Mouse (Mus musculus) heart, embryonic 15.5 days (tissue): ENCODE results near the gene Erich6. TPM values are rescaled to one million over a fixed set of nuclear protein-coding genes. Genes with fewer than 3 reads are reported as not detected.
A peak's percentile ranks its signal among the peaks of the same experiment; 100 is the strongest.

ENCODE experiments used
- ATAC-seq: fragments of 200-750 bp; cut with Nextera tagmentation; replicated peaks from 2 replicates; pipeline ENCODE4 v1.8.0; 2017; ENCODE audit warnings: low read depth, moderate TSS enrichment; ENCODE audit not compliant: insufficient number of reproducible peaks, insufficient read depth, low FRiP score
- H3K27ac ChIP-seq: fragments of 300-500 bp; sonication (generic); 2 replicates; pipeline ENCODE4 v1.5.1; 2015; ENCODE audit warnings: mild to moderate bottlenecking, inconsistent platforms
- H3K27me3 ChIP-seq: fragments of 300-500 bp; sonication (generic); 2 replicates; pipeline ENCODE4 v1.6.1; 2015; ENCODE audit warnings: inconsistent platforms
- H3K36me3 ChIP-seq: fragments of 300-500 bp; sonication (generic); 2 replicates; pipeline ENCODE4 v1.6.1; 2015; ENCODE audit warnings: mild to moderate bottlenecking, inconsistent platforms
- H3K4me1 ChIP-seq: fragments of 300-500 bp; sonication (generic); replicated peaks from 2 replicates; pipeline ENCODE4 v1.6.1; 2015; ENCODE audit warnings: inconsistent platforms
- H3K4me2 ChIP-seq: fragments of 300-500 bp; sonication (generic); 2 replicates; pipeline ENCODE4 v1.6.1; 2015; ENCODE audit warnings: inconsistent platforms, mild to moderate bottlenecking, moderate library complexity
- H3K4me3 ChIP-seq: fragments of 300-500 bp; sonication (generic); 2 replicates; pipeline ENCODE4 v1.5.1; 2015; ENCODE audit warnings: mild to moderate bottlenecking, inconsistent platforms
- H3K9ac ChIP-seq: fragments of 300-500 bp; sonication (generic); 2 replicates; pipeline ENCODE4 v1.6.1; 2015; ENCODE audit warnings: mild to moderate bottlenecking, inconsistent platforms
- H3K9me3 ChIP-seq: fragments of 300-500 bp; sonication (generic); replicated peaks from 2 replicates; pipeline ENCODE4 v1.6.1; 2016; ENCODE audit warnings: inconsistent platforms
- WGBS: fragments of 180-500 bp; shearing (Covaris S2); methylation state at CpG from one replicate; pipeline ENCODE4 v1.1.7; 2015; ENCODE audit warnings: mixed read lengths; 5-methylcytosine and 5-hydroxymethylcytosine counted together
- polyA plus RNA-seq: library from polyadenylated mRNA; unstranded; fragments of >200 nt; fragmentation: Nextera tagmentation; extraction: Ambion mirVana; gene quantifications from 2 replicates; pipeline ENCODE4 v1.2.1, GENCODE M21; 2015

The Erich6 gene
- polyA plus RNA-seq, 1 experiment from 2014 or later, result 0.08 TPM

DNA sequence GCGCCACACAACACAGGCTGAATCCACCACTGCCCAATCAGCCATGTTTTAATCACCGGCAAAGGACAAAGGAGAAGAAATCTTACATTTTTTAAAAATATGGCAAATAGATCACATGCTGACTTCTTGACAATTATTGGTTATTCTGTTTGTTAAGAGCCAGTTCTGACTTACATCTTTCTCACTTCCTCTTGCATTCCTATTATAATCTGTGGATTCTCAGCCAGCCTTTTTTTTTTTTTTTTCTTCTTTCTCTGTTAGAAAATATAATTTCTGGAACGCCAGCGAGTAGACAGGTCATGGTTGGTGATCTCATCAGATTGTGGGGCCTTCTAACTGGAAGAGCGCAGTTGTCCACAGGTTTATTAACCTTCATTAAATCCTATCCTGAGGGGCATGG lies 36.3 kb upstream of the Erich6 start:
- H3K36me3 ChIP-seq, result peaks cover 15% of the 10 kb centered on the region; the same call in 1 of the 2 replicates
- ATAC-seq, result no peak
- WGBS, result 90% methylated on average over 5 of the region's 5 CpGs
- H3K9me3 ChIP-seq, result no peaks in the 10 kb centered on the region
- H3K27ac ChIP-seq, result no peak overlapping the region
- no peak overlapping the region for H3K9ac ChIP-seq
- peaks cover 4% of the 10 kb centered on the region; the same call in 1 of the 2 replicates for H3K4me1 ChIP-seq
- no peaks in the 10 kb centered on the region for H3K27me3 ChIP-seq
- no peak overlapping the region for H3K4me2 ChIP-seq
- H3K4me3 ChIP-seq, result no peak overlapping the region

DNA sequence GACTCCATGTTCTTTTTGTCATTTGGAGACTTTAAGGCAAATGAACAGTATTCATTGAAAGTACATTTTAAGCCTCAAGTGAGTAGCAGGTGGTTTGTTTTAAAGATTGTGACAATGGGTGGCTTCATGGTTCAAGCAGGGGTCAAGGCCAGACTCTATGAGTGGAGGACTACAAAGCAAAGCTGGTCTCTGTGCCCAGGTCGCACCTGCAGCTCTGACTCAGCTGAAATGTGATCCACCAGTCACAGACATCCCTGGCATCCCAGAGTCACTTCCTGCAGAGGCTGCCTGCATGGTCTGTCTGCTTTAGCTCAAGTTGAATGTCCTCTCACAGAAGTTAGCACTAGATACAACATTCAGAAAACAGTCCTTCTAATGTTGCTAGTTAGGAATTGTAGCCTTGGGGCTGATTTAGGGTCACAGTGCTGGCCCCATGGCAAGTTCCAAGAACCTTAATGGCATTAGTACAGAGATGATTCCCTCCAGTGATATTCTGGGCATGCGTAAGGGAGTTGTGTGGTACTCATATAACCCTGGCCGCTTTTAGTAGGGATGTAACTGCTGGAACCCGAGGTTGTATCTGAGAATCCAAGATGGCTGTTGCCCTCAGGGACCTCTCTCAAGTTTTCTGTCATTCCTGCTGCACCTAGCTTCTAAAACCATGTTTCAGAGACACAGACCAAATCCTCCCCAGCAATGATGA lies 35.6 kb upstream of the Erich6 start:
- no peak overlapping the region for H3K4me2 ChIP-seq
- H3K27me3 ChIP-seq, result no peaks in the 10 kb centered on the region
- no peak overlapping the region for H3K27ac ChIP-seq
- H3K4me1 ChIP-seq, result peaks cover 2% of the 10 kb centered on the region; the same call in 1 of the 2 replicates
- no peak overlapping the region for H3K4me3 ChIP-seq
- 51% methylated on average over 4 of the region's 4 CpGs for WGBS
- no peaks in the 10 kb centered on the region for H3K9me3 ChIP-seq
- ATAC-seq, result no peak
- peaks cover 15% of the 10 kb centered on the region; the same call in 1 of the 2 replicates for H3K36me3 ChIP-seq
- H3K9ac ChIP-seq, result no peak overlapping the region

DNA sequence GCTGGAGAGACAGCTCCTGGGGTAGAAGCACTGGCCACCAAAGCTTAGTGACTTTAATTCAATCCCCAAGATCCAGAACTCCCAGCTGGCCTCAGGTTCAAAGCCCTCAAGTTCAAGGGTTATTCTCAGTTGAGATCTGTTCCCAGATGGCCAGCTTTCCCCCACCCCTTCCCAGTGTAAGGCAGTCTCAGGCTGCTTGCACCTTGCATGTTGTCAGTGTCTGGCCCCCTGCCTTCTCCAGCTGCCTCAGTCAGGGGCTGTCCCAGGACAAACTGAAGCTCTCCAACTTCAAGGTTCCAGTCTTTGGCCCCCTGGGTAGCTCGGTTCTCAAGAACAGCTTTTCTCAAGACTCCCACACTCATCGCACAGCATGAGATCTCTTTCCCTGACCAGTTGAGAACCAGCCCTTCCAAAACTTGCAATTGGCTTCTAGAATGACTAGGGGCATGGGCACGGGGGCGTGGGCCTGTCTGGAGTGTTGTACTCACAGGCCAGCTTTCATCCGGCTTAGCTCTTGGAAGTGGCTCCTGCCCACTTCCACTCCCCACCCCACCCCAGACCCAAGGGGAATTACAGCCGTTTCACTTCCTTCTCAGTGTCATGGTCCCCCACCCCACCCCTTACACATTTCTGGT lies 34.7 kb upstream of the Erich6 start:
- no peak overlapping the region for H3K4me2 ChIP-seq
- no peaks in the 10 kb centered on the region for H3K27me3 ChIP-seq
- no peak overlapping the region for H3K27ac ChIP-seq
- no peak overlapping the region for H3K4me3 ChIP-seq
- H3K9ac ChIP-seq, result no peak overlapping the region
- H3K9me3 ChIP-seq, result no peaks in the 10 kb centered on the region
- H3K36me3 ChIP-seq, result peaks cover 15% of the 10 kb centered on the region; the same call in 1 of the 2 replicates
- no peak for ATAC-seq
- WGBS, result 53% methylated on average over 6 of the region's 6 CpGs
- no peaks in the 10 kb centered on the region for H3K4me1 ChIP-seq

DNA sequence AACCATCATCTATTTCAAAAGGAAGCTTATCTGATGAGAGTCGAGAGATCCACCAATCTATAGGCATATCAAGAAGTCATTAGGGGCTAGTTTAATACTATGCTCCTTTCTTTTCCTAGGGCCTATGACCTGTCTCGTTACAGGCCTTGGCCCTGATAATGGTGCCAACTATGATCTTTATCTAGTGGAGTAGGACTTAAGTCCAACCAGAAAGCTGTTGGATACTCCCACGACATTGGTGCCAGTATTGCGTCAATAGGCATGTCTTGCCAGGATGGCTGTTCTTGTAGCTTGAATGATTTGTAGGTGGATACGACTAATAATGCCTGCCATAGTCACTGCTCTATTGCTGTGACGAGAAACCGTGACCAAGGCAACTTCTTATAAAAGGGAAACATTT lies 27.0 kb upstream of the Erich6 start:
- WGBS, result 88% methylated on average over 7 of the region's 7 CpGs

DNA sequence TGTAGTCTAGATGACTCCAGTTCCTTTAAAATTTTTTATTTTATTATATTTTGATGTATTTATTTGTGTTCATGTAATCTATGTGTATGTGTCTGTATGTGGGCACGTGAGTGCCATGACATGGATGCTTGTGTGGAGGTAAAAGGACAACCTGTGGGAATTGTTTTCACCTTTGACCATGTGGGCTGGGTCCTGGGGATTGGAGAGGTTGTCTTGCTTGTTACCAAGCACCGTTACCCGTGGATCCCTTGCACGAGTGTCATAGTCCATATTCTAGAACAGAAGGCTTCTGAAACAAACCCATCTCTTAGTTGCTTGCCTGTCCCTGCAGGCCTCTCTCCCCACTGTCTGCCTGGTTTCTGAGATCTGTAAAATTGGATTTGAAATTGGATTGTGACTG lies 23.6 kb upstream of the Erich6 start:
- Histone ChIP-seq H3K9me3 (no peaks in the 10 kb centered on the region), H3K4me3 (no peak overlapping the region), H3K36me3 (no peaks in the 10 kb centered on the region), H3K4me1 (no peaks in the 10 kb centered on the region), H3K4me2 (no peak overlapping the region), H3K27ac (no peak overlapping the region), H3K27me3 (no peaks in the 10 kb centered on the region), H3K9ac (no peak overlapping the region)
- no peak for ATAC-seq
- 91% methylated on average over 4 of the region's 4 CpGs for WGBS

More for the DNA sequence above, 27.0 kb upstream of the Erich6 start:
- Histone ChIP-seq H3K27ac (no peak overlapping the region), H3K9me3 (no peaks in the 10 kb centered on the region), H3K36me3 (no peaks in the 10 kb centered on the region), H3K4me1 (no peaks in the 10 kb centered on the region), H3K9ac (no peak overlapping the region), H3K27me3 (no peaks in the 10 kb centered on the region), H3K4me3 (no peak overlapping the region), H3K4me2 (no peak overlapping the region)
- ATAC-seq, result no peak

DNA sequence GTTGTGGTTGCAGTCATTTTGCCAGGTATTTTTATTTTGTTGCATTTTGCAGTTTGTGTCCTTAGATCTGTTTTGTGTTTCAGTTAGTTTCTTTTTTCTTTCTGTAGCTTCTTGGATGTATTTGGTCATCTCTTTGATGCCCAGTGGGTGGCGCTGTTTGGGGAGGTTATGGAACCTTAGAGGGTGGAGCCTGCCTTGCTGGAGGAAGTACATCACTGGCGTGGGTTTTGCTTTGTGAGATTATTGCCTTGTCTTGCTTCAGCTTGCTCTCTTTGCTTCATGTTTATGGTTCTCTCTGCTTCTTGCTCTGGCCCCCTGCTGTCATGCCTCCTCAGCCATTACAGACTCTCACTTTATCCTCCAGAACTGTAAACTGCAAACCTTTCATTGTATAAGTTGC lies 20.3 kb upstream of the Erich6 start:
- Histone ChIP-seq H3K4me3 (no peak overlapping the region), H3K4me1 (peaks cover 3% of the 10 kb centered on the region; the same call in 1 of the 2 replicates), H3K9me3 (no peaks in the 10 kb centered on the region), H3K9ac (no peak overlapping the region), H3K36me3 (no peaks in the 10 kb centered on the region), H3K27me3 (no peaks in the 10 kb centered on the region), H3K4me2 (no peak overlapping the region), H3K27ac (no peak overlapping the region)
- 25% methylated on average over 2 of the region's 2 CpGs for WGBS
- ATAC-seq, result no peak

DNA sequence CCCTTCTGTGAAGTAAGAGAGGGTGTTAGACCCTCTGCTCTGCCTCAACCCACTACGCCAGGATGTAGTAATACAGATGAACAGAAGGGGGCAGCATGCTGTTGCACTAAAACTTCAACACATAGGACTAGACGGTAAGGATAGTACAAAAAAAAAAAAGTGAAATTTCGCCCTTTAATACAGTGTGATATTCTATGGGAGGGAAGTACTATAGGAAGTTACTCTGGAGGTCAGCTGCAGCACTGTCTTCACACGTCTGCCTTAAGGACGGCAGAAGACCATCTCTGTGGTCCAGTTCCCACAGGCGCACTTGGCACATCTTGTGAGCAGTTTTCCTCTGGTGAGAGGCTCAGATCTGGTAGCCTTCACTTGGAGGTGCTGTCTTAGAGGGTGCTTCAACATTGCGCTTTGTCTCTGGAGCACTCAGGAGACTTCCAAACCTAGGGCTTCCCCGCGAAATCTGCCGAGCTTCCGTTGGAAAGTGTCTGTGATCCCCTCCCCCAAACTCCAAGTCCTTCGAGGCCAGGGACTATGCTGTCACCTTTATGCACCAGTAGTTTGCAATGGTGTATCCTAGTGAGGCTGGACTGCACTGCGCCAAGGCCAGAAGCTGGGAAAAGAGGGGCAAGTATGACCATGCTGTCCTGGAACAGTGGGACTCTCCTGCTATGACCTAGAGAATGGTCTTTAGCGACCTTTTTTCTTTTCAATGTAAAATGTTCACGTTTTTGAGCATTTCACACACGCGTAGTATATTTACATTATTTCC lies 18.5 kb upstream of the Erich6 start:
- Histone ChIP-seq H3K4me3 (0 out of 2 replicates have a peak overlapping the region, but pooled peaks have one; percentile 11), H3K36me3 (no peaks in the 10 kb centered on the region), H3K9ac (no peak overlapping the region), H3K27me3 (no peaks in the 10 kb centered on the region), H3K9me3 (no peaks in the 10 kb centered on the region), H3K4me1 (peaks cover 3% of the 10 kb centered on the region; the same call in 1 of the 2 replicates), H3K27ac (no peak overlapping the region), H3K4me2 (peak overlapping the region; percentile 45)
- 51% methylated on average over 17 of the region's 17 CpGs for WGBS
- 0 out of 2 replicates have a peak, but pooled peaks have one; percentile 10 for ATAC-seq

DNA sequence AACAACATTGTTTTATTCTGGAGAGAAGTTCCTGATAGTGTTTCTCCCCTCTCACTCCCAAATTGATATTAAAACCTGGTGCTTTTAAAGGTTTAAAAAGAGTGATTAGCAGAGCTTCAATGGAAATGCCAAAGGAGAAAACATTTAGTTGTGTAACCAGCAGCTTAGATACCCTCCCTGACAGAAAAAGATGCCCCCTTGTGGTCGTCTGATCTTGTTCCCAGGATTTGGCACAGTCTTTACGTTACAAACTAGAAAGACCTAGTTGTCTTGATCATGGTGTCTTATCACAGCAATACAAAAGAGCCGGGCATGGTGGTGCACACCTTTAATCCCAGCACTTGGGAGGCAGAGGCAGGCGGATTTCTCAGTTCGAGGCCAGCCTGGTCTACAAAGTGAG lies 16.9 kb upstream of the Erich6 start:
- WGBS, result 52% methylated on average over 5 of the region's 5 CpGs
- Histone ChIP-seq H3K9me3 (no peaks in the 10 kb centered on the region), H3K27me3 (no peaks in the 10 kb centered on the region), H3K4me2 (no peak overlapping the region), H3K4me3 (no peak overlapping the region), H3K27ac (no peak overlapping the region), H3K9ac (no peak overlapping the region), H3K36me3 (no peaks in the 10 kb centered on the region), H3K4me1 (peaks cover 3% of the 10 kb centered on the region; the same call in 1 of the 2 replicates)
- no peak for ATAC-seq

DNA sequence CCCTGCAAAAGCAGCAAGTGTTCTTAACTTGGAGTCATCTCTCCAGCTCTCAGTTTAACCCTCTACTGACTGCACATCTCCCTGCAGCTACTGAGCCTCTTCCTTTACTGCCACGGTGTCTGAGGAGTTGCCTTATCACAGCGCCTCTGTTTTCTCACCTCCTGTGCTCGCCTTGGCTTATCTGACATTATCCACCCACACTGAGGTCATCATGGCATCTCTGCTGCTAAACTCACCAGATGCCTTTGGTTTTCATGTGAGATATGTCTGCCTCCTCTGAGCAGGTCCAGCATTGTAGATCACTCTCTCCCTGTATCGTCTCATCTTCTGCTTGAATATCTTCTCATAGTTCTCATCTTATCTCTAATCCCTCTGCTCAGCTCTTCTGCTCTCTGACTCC lies 13.3 kb upstream of the Erich6 start:
- no peak overlapping the region for H3K27ac ChIP-seq
- no peaks in the 10 kb centered on the region for H3K36me3 ChIP-seq
- peaks cover under 1% of the 10 kb centered on the region; the same call in 1 of the 2 replicates for H3K4me1 ChIP-seq
- no peak overlapping the region for H3K4me2 ChIP-seq
- no peak for ATAC-seq
- no peak overlapping the region for H3K4me3 ChIP-seq
- no peaks in the 10 kb centered on the region for H3K27me3 ChIP-seq
- no peak overlapping the region for H3K9ac ChIP-seq
- 33% methylated on average over 4 of the region's 4 CpGs for WGBS
- H3K9me3 ChIP-seq, result no peaks in the 10 kb centered on the region

DNA sequence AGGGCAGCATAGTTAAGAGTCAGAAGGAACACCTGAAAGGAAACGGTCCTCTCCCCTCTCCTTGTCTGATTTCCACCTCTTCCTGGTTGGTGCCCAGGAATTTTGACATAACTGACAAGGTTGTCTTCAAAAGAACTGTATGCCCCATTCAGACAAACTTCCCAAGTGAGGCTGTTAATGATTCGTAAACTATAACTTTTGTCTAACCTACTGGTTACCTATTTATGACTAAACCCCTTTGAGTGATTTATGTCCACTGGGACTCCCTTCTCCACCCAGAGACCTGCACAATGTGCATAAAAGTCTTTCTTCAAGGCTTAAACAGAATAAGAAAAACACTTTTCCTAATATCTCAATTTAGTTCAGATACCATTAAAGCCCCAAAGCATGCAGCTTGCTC lies 10.2 kb upstream of the Erich6 start:
- H3K4me2 ChIP-seq, result no peak overlapping the region
- H3K36me3 ChIP-seq, result no peaks in the 10 kb centered on the region
- H3K9me3 ChIP-seq, result no peaks in the 10 kb centered on the region
- H3K4me1 ChIP-seq, result no peaks in the 10 kb centered on the region
- ATAC-seq, result no peak
- H3K4me3 ChIP-seq, result no peak overlapping the region
- no peak overlapping the region for H3K27ac ChIP-seq
- no peak overlapping the region for H3K9ac ChIP-seq
- H3K27me3 ChIP-seq, result no peaks in the 10 kb centered on the region
- 84% methylated on average over 2 of the region's 2 CpGs for WGBS

DNA sequence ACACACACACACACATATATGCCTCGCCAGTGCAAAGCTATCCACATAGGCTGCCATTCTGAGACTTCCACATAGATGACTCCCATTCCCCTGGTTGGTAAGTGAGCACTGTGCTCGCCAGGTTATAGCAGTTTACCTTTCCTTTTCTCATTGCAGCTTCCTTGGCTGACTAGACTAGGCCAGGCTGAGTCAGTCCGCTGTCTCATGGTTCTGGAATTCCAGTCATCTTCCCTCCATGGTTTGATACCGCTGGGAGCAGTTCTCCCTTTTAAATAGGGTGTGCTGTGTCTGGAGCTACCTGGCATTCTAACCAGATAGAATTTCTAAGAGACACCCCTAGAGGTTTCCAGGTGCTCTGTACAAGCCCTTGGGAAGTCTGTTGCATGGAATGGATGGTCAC lies 9.2 kb upstream of the Erich6 start:
- no peak overlapping the region for H3K4me2 ChIP-seq
- H3K27me3 ChIP-seq, result no peaks in the 10 kb centered on the region

More for the DNA sequence above, 9.2 kb upstream of the Erich6 start:
- H3K4me1 ChIP-seq, result no peaks in the 10 kb centered on the region
- 74% methylated on average over 4 of the region's 4 CpGs for WGBS
- no peak for ATAC-seq
- H3K9ac ChIP-seq, result no peak overlapping the region
- H3K27ac ChIP-seq, result no peak overlapping the region
- no peaks in the 10 kb centered on the region for H3K9me3 ChIP-seq
- no peak overlapping the region for H3K4me3 ChIP-seq
- no peaks in the 10 kb centered on the region for H3K36me3 ChIP-seq
